Mouse (Mus musculus) layer of hippocampus, adult 9-11 months (tissue): ENCODE measurements around the gene Pax3.

Experiments used
- DNase-seq: peaks from one replicate; pipeline ENCODE4 v3.0.0; 2022

Pax3 gene

GRCm38 (mm10) chr1:78198319-78198940, 1.5 kb upstream of the Pax3 start:
- DNase-seq, result no peak

GRCm38 (mm10) chr1:78197351-78198234, 659 bp upstream of the Pax3 start:
- no peak for DNase-seq

- DNase-seq, result no peak
Measured at GRCm38 (mm10) chr1:78195771-78196712, 892 bp downstream of the Pax3 start.

- DNase-seq, result no peak
Measured at GRCm38 (mm10) chr1:78195145-78195544, 1.8 kb downstream of the Pax3 start.

GRCm38 (mm10) chr1:78194381-78195047, 2.4 kb downstream of the Pax3 start:
- no peak for DNase-seq

GRCm38 (mm10) chr1:78193465-78193991, 3.4 kb downstream of the Pax3 start:
- DNase-seq, result no peak

GRCm38 (mm10) chr1:78192746-78193464, 4.0 kb downstream of the Pax3 start:
- DNase-seq, result no peak

- no peak for DNase-seq
Measured at GRCm38 (mm10) chr1:78192217-78192735, 4.7 kb downstream of the Pax3 start.

- DNase-seq, result no peak
Measured at GRCm38 (mm10) chr1:78191761-78192160, 5.2 kb downstream of the Pax3 start.

GRCm38 (mm10) chr1:78191331-78191730, 5.6 kb downstream of the Pax3 start:
- DNase-seq, result no peak

- DNase-seq, result no peak
Measured at GRCm38 (mm10) chr1:78190386-78191111, 6.4 kb downstream of the Pax3 start.

- no peak for DNase-seq
Measured at GRCm38 (mm10) chr1:78189501-78190345, 7.2 kb downstream of the Pax3 start.

- DNase-seq, result no peak
Measured at GRCm38 (mm10) chr1:78189016-78189415, 7.9 kb downstream of the Pax3 start.

- no peak for DNase-seq
Measured at GRCm38 (mm10) chr1:78188299-78188698, 8.6 kb downstream of the Pax3 start.

GRCm38 (mm10) chr1:78187788-78188173, 9.2 kb downstream of the Pax3 start:
- no peak for DNase-seq

GRCm38 (mm10) chr1:78187122-78187787, 9.7 kb downstream of the Pax3 start:
- DNase-seq, result no peak

- DNase-seq, result no peak
Measured at GRCm38 (mm10) chr1:78182954-78183353, 14.0 kb downstream of the Pax3 start.

- DNase-seq, result no peak
Measured at GRCm38 (mm10) chr1:78181882-78182281, 15.1 kb downstream of the Pax3 start.

GRCm38 (mm10) chr1:78172334-78172733, 24.6 kb downstream of the Pax3 start:
- DNase-seq, result no peak
